Mouse (Mus musculus): ENCODE measurements around the gene 4930519P11Rik. TPM values are rescaled to one million over a fixed set of nuclear protein-coding genes. Genes with fewer than 3 reads are reported as not detected.

The 4930519P11Rik gene
- polyA plus RNA-seq, 1 experiment from 2014 or later = 0.64 TPM

- ATAC-seq (ENCODE audit: insufficient number of reproducible peaks, low FRiP score) = no peak
- H3K4me2 ChIP-seq = no peak overlapping the region
Observed at GRCm38 (mm10) chr2:154580586-154580985, 32.7 kb downstream of the 4930519P11Rik start.

GRCm38 (mm10) chr2:154577744-154578067 lies 35.5 kb downstream of the 4930519P11Rik start:
- H3K36me3 ChIP-seq = no peaks in the 10 kb centered on the region
- H3K9me3 ChIP-seq (replicated peaks) = no peaks in the 10 kb centered on the region
- 0 out of 2 replicates have a peak, but pooled peaks cover 3% of the 10 kb centered on the region for H3K4me1 ChIP-seq (replicated peaks)
- no peak overlapping the region for H3K4me3 ChIP-seq
- H3K27ac ChIP-seq (ENCODE audit: poor library complexity, severe bottlenecking) = no peak overlapping the region
- no peak overlapping the region for H3K9ac ChIP-seq
- H3K27me3 ChIP-seq (replicated peaks) = no peaks in the 10 kb centered on the region
- no peak for ATAC-seq (ENCODE audit: insufficient number of reproducible peaks, low FRiP score)
- H3K4me2 ChIP-seq = no peak overlapping the region
- 90% methylated on average over 6 of the region's 6 CpGs for WGBS

More at GRCm38 (mm10) chr2:154580586-154580985, 32.7 kb downstream of the 4930519P11Rik start:
- peaks cover 20% of the 10 kb centered on the region for H3K4me1 ChIP-seq (replicated peaks)
- H3K27me3 ChIP-seq (replicated peaks) = no peaks in the 10 kb centered on the region
- no peaks in the 10 kb centered on the region for H3K36me3 ChIP-seq
- H3K9me3 ChIP-seq (replicated peaks) = no peaks in the 10 kb centered on the region
- H3K4me3 ChIP-seq = no peak overlapping the region
- 67% methylated on average over 8 of the region's 8 CpGs for WGBS
- H3K27ac ChIP-seq (ENCODE audit: poor library complexity, severe bottlenecking) = 0 out of 2 replicates have a peak overlapping the region, but pooled peaks have one; percentile 17
- no peak overlapping the region for H3K9ac ChIP-seq

- H3K9me3 ChIP-seq (replicated peaks) = no peaks in the 10 kb centered on the region
- H3K27me3 ChIP-seq (replicated peaks) = no peaks in the 10 kb centered on the region
- H3K4me3 ChIP-seq = no peak overlapping the region
- H3K4me2 ChIP-seq = no peak overlapping the region
- ATAC-seq (ENCODE audit: insufficient number of reproducible peaks, low FRiP score) = no peak
- H3K4me1 ChIP-seq (replicated peaks) = 0 out of 2 replicates have a peak, but pooled peaks cover 3% of the 10 kb centered on the region
- WGBS = 59% methylated on average over 12 of the region's 12 CpGs
- H3K27ac ChIP-seq (ENCODE audit: poor library complexity, severe bottlenecking) = no peak overlapping the region
- H3K36me3 ChIP-seq = no peaks in the 10 kb centered on the region
- H3K9ac ChIP-seq = 0 out of 2 replicates have a peak overlapping the region, but pooled peaks have one; percentile 11
Observed at GRCm38 (mm10) chr2:154576876-154577743, 36.1 kb downstream of the 4930519P11Rik start.

DNA sequence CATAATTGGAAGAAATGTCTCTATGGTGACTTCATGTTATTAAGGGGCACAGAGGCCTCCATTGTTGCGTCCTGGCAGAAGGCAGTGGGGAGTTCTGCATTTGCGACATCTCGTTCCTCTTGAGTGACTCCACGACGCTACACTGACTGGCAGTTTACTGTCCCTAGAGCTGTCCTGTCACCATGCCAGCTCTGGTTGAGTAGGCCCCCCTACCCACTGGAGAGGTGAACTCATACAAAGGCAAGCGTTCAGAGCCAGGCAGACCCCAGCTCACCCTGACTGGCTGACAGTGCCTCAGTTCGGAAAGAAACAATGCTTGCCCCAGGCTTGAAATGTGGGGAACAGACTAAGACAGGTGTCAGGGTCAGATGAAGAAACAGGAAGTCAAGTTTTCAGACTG lies 39.0 kb downstream of the 4930519P11Rik start:
- H3K4me3 ChIP-seq = no peak overlapping the region
- 71% methylated on average over 7 of the region's 7 CpGs for WGBS
- no peak overlapping the region for H3K4me2 ChIP-seq
- no peaks in the 10 kb centered on the region for H3K36me3 ChIP-seq
- H3K9ac ChIP-seq = no peak overlapping the region
- H3K27ac ChIP-seq (ENCODE audit: poor library complexity, severe bottlenecking) = no peak overlapping the region
- no peaks in the 10 kb centered on the region for H3K27me3 ChIP-seq (replicated peaks)
- peaks cover 8% of the 10 kb centered on the region for H3K4me1 ChIP-seq (replicated peaks)
- no peaks in the 10 kb centered on the region for H3K9me3 ChIP-seq (replicated peaks)
- no peak for ATAC-seq (ENCODE audit: insufficient number of reproducible peaks, low FRiP score)

GRCm38 (mm10) chr2:154572996-154573395 lies 40.2 kb downstream of the 4930519P11Rik start:
- no peaks in the 10 kb centered on the region for H3K36me3 ChIP-seq
- no peak overlapping the region for H3K4me2 ChIP-seq
- no peak overlapping the region for H3K9ac ChIP-seq
- 75% methylated on average over 3 of the region's 3 CpGs for WGBS
- H3K27me3 ChIP-seq (replicated peaks) = no peaks in the 10 kb centered on the region
- ATAC-seq (ENCODE audit: insufficient number of reproducible peaks, low FRiP score) = no peak
- peaks cover 18% of the 10 kb centered on the region for H3K4me1 ChIP-seq (replicated peaks)
- no peak overlapping the region for H3K4me3 ChIP-seq
- H3K9me3 ChIP-seq (replicated peaks) = no peaks in the 10 kb centered on the region
- no peak overlapping the region for H3K27ac ChIP-seq (ENCODE audit: poor library complexity, severe bottlenecking)

DNA sequence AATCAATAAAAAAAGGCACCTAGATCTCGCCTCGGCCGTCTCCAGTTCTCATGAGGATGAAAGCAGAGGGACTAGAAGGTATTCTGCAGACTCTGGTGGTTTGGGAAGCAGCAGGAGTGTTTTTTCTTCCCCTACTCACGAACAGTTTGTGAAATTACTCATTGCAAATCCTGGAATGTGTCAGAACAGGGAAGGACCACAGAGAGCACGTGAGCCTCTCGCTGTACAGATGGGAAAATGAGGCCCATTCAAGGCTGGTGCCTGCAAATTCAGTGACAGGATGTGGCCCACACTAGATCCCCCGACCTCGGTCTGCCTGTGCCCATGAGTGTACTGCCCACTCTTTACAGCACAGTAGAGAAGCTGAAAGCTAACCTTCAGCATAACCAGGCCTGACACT lies 41.3 kb downstream of the 4930519P11Rik start:
- Histone ChIP-seq H3K36me3 (no peaks in the 10 kb centered on the region), H3K9me3 (replicated peaks) (no peaks in the 10 kb centered on the region), H3K27me3 (replicated peaks) (no peaks in the 10 kb centered on the region), H3K27ac (ENCODE audit: poor library complexity, severe bottlenecking) (no peak overlapping the region), H3K9ac (no peak overlapping the region), H3K4me2 (no peak overlapping the region), H3K4me3 (no peak overlapping the region), H3K4me1 (replicated peaks) (peaks cover 22% of the 10 kb centered on the region)
- WGBS = 77% methylated on average over 8 of the region's 8 CpGs
- ATAC-seq (ENCODE audit: insufficient number of reproducible peaks, low FRiP score) = no peak

GRCm38 (mm10) chr2:154571266-154571665 lies 42.0 kb downstream of the 4930519P11Rik start:
- Histone ChIP-seq H3K4me2 (no peak overlapping the region), H3K4me3 (no peak overlapping the region), H3K9me3 (replicated peaks) (no peaks in the 10 kb centered on the region), H3K27me3 (replicated peaks) (no peaks in the 10 kb centered on the region), H3K4me1 (replicated peaks) (peaks cover 29% of the 10 kb centered on the region), H3K36me3 (no peaks in the 10 kb centered on the region), H3K27ac (ENCODE audit: poor library complexity, severe bottlenecking) (no peak overlapping the region), H3K9ac (no peak overlapping the region)
- ATAC-seq (ENCODE audit: insufficient number of reproducible peaks, low FRiP score) = no peak
- 76% methylated on average over 4 of the region's 4 CpGs for whole genome bisulfite sequencing

DNA sequence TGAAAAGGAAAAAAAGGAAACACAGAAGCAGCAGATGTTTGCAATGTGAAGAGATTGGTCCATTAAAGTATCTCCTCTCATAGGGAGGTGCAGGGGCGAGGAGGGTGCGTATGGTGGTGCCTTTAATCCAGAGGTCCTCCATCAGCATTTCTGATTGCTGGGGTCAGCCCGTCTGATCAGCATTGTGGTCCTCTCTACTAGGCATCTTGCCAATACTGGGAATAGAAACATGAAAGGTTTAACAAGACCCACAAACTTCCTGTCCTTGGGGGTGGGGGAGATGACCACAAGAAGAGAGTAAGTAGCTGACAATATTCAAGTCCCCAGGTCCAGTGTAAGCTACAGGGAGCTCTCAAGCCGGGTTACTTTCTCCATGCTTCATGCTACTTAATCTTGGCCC lies 42.6 kb downstream of the 4930519P11Rik start:
- H3K4me1 ChIP-seq (replicated peaks) = peaks cover 35% of the 10 kb centered on the region
- no peaks in the 10 kb centered on the region for H3K36me3 ChIP-seq
- no peaks in the 10 kb centered on the region for H3K9me3 ChIP-seq (replicated peaks)
- no peak overlapping the region for H3K9ac ChIP-seq
- peak overlapping the region; percentile 86; the same call in 1 of the 2 replicates for H3K4me2 ChIP-seq
- no peak for ATAC-seq (ENCODE audit: insufficient number of reproducible peaks, low FRiP score)
- H3K27ac ChIP-seq (ENCODE audit: poor library complexity, severe bottlenecking) = no peak overlapping the region
- 70% methylated on average over 4 of the region's 4 CpGs for WGBS
- no peaks in the 10 kb centered on the region for H3K27me3 ChIP-seq (replicated peaks)
- H3K4me3 ChIP-seq = 0 out of 2 replicates have a peak overlapping the region, but pooled peaks have one; percentile 93

- Histone ChIP-seq H3K9ac (peak within 1 kb of the TSS; percentile 84), H3K36me3 (no peaks in the 10 kb centered on the region), H3K27me3 (replicated peaks) (no peaks in the 10 kb centered on the region), H3K27ac (ENCODE audit: poor library complexity, severe bottlenecking) (peak within 1 kb of the TSS; percentile 74), H3K4me2 (peak within 1 kb of the TSS; percentile 86), H3K4me3 (peak within 1 kb of the TSS; percentile 93), H3K4me1 (replicated peaks) (peaks cover 36% of the 10 kb centered on the region), H3K9me3 (replicated peaks) (no peaks in the 10 kb centered on the region)
- WGBS = under 1% methylated on average over 35 of the region's 44 CpGs
- ATAC-seq (ENCODE audit: insufficient number of reproducible peaks, low FRiP score) = peak; percentile 98
Observed at GRCm38 (mm10) chr2:154569836-154570286, 43.4 kb downstream of the 4930519P11Rik start, which contains the start of gene E2f1. E2f1 (minus strand) TSS chr2:154569892.

DNA sequence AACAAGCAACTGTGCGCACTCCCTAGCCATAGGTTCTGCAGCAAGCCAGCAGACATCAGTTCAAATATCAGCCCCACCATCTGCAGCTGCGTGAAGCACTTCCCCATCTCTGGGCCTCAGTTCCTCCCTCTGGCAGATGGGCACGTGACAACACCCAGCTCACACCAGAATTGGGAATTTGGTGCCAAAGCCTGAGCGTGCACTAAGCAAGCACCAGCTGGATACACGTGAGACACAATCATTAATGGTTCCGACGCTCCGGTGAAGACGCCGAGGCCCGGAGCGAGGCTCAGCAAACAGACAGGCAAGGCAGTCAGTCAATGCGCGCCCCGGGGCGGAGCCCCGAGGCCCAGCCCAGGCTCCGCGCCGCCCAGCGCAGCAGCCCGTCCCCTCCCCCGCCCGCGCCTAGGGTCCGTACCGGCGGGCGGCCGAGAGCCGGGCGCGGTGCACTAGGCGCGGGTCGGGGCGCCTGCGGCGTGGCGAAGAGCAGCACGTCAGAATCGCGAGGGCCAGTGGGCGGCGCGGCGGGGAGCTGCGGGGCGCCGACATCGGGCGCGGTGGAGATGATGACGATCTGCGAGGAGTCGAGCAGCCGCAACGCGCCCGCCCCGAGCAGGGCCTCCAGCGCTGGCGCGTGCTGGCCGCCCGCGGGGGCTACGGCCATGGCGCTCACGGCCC lies 44.0 kb downstream of the 4930519P11Rik start:
- WGBS = under 1% methylated on average over 70 of the region's 70 CpGs
- Histone ChIP-seq H3K36me3 (peaks cover 2% of the 10 kb centered on the region), H3K4me2 (peak overlapping the region; percentile 86), H3K4me1 (replicated peaks) (peaks cover 36% of the 10 kb centered on the region), H3K27me3 (replicated peaks) (no peaks in the 10 kb centered on the region), H3K4me3 (peak overlapping the region; percentile 93), H3K9ac (peak overlapping the region; percentile 84), H3K9me3 (replicated peaks) (no peaks in the 10 kb centered on the region), H3K27ac (ENCODE audit: poor library complexity, severe bottlenecking) (peak overlapping the region; percentile 74)
- peak; percentile 87 for ATAC-seq (ENCODE audit: insufficient number of reproducible peaks, low FRiP score)
